Mouse (Mus musculus): ENCODE measurements at regions not wholly inside any gene's neighbourhood (a gene's known extent, or its start where the extent isn't known, plus 50 kb on each side); places are given as distances from the start of the nearest gene placed in this dataset.

- TF ChIP-seq CTCF (conservative IDR thresholded peaks at IDR 0.05; ENCODE audit: low read length) = no peak
- no peak for TF ChIP-seq NANOG (IDR thresholded peaks at IDR 0.05; ENCODE audit: borderline replicate concordance, low read length)
Observed at GRCm38 (mm10) chr6:93190986-93191385, 247.7 kb upstream of the Adamts9 start.
